Mouse (Mus musculus) midbrain, embryonic 11.5 days (tissue): ENCODE data around the gene Defb5. TPM values are rescaled to one million over a fixed set of nuclear protein-coding genes. Genes with fewer than 3 reads are reported as not detected.

Experiments
- polyA plus RNA-seq: library from polyadenylated mRNA; unstranded; fragments of >200 nt; fragmentation: Nextera tagmentation; extraction: Ambion mirVana; gene quantifications from 2 replicates; pipeline ENCODE4 v1.2.1, GENCODE M21; 2014

Defb5 gene
- polyA plus RNA-seq, 1 experiment from 2014 or later: not detected

Other genes starting within 250 kb of the Defb5 start
- not detected in 2 replicates for gene Defb38, start 221.0 kb upstream of the Defb5 start, polyA plus RNA-seq
- not detected in 2 replicates for gene Defb39, start 182.8 kb upstream of the Defb5 start, polyA plus RNA-seq
- not detected in 2 replicates for gene Defb12, start 132.7 kb upstream of the Defb5 start, polyA plus RNA-seq
- not detected in 2 replicates for gene Defb34, start 123.8 kb upstream of the Defb5 start, polyA plus RNA-seq
- not detected in 2 replicates for gene Gm45826, start 106.8 kb upstream of the Defb5 start, polyA plus RNA-seq
- not detected in 2 replicates for gene Defb14, start 53.2 kb upstream of the Defb5 start, polyA plus RNA-seq
- not detected in 2 replicates for gene Defb4, start 48.9 kb upstream of the Defb5 start, polyA plus RNA-seq
- not detected in 2 replicates for gene Defb6, start 22.1 kb upstream of the Defb5 start, polyA plus RNA-seq
- not detected in 2 replicates for gene Defb46, start 7.7 kb upstream of the Defb5 start, polyA plus RNA-seq
- not detected in 2 replicates for gene Defb3, start 45.8 kb downstream of the Defb5 start, polyA plus RNA-seq
- not detected in 2 replicates for gene Defb8, start 200.0 kb downstream of the Defb5 start, polyA plus RNA-seq
- gene Defb7, start 247.5 kb downstream of the Defb5 start, polyA plus RNA-seq: not detected in 2 replicates